Mouse (Mus musculus) fibroblast of lung, adult 2 months (primary cell): ENCODE results near the gene Lxn.

ENCODE experiments used
- DNase-seq: peaks from one replicate; pipeline ENCODE4 v3.0.0-alpha.2; 2011; ENCODE audit warnings: low read depth

Lxn gene

GRCm38 (mm10) chr3:67462015-67462414 lies 1.7 kb downstream of the Lxn start:
- DNase-seq, result no peak

DNA sequence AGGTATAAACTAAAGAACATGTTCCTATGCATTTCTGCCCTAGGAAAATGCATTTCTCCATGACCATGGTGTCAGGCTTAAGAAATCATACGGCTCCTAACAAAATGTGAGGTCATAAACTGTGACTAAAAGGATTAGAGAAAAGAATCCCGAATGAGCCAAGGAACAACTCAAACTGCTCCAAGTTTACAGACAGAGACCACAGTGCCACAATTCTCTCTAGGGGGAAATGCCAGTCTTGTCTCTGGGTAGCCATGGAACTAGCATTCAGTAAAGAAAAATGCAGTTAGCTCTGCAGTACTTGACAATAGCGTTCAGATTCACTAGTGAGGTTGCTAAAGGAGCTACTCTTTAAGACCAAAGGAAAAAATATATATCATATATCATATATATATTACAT lies 3.8 kb downstream of the Lxn start:
- DNase-seq, result no peak

DNA sequence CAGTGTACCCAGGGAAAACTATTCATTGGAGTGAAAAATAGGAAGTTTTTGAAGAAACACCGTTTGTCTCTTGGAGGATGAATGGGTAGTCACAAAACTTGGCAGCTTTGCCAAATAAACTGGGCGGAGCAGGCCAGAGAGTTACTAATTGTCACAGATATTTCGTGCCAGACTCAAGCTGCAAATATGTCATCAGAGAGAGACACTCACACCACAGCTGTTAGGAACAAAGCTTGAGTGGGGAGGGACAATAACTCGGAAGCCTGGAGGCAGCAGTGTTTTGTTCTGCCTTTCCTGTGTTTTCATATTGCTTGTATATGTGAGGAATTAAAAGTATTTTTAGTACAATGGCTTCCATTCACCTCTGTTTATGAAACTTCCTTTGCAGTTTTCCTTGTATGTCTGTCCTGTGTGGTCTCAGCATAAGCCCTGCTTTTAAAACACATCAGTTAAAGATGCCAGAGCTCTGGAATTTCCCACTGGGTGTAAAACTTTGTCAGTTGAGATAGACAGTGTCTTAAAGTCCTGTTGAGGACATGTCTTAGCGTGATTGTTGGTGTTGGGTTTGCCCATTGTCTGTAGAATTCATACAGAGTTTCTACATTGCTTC lies 13.0 kb downstream of the Lxn start:
- no peak for DNase-seq

GRCm38 (mm10) chr3:67449660-67450059 lies 14.1 kb downstream of the Lxn start:
- DNase-seq, result no peak

DNA sequence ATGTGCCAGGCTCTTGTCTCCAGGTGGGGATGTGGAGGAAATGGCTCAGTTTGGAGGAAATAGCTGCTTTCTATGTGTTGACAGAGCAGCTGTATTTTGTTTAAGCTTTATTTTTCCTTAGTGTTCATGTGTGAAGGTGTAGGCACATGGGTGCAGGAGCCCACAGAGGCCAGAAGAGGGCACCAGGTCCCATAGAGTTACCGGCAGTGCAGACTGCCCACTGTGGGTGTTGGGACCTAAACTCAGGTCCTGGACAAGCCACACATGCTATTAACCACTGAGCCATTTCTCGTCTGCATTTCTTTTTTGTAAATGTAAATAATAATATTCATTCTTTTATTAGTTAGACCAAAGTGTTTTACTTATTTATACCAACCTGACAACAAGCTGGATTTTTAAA lies 16.6 kb downstream of the Lxn start:
- no peak for DNase-seq

- no peak for DNase-seq
Observed at GRCm38 (mm10) chr3:67434011-67434410, 29.7 kb downstream of the Lxn start.

GRCm38 (mm10) chr3:67429999-67430380 lies 33.7 kb downstream of the Lxn start, which contains the start of gene Gfm1:
Gfm1 (plus strand) TSS chr3:67430096.
- DNase-seq, result peak; percentile 36

- no peak for DNase-seq
Observed at GRCm38 (mm10) chr3:67429338-67429998, 34.3 kb downstream of the Lxn start.
